Mouse (Mus musculus): Measurements from ENCODE around the gene Rnf185.
A peak's percentile ranks its signal among the peaks of the same experiment; 100 is the strongest.

Rnf185 gene

DNA sequence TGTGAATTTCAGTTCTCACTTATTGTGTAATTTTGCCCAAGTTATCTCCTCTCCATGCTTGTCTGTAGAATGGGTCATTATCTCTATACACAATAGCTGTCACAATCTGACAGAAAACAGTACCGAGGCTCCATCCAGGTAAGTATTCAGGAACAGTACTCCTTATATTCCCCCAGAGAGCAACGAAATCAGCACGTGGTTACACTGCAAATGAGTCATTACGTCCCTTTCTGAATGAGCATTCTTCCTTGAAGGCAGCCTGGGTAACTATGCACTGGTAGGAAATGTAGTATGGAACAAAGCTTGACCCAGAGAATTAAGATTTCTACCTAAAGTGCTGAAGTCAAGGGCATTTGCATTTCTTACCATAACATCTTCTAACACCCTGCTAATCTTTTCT lies 9.5 kb downstream of the Rnf185 start:
- no peak for DNase-seq

DNA sequence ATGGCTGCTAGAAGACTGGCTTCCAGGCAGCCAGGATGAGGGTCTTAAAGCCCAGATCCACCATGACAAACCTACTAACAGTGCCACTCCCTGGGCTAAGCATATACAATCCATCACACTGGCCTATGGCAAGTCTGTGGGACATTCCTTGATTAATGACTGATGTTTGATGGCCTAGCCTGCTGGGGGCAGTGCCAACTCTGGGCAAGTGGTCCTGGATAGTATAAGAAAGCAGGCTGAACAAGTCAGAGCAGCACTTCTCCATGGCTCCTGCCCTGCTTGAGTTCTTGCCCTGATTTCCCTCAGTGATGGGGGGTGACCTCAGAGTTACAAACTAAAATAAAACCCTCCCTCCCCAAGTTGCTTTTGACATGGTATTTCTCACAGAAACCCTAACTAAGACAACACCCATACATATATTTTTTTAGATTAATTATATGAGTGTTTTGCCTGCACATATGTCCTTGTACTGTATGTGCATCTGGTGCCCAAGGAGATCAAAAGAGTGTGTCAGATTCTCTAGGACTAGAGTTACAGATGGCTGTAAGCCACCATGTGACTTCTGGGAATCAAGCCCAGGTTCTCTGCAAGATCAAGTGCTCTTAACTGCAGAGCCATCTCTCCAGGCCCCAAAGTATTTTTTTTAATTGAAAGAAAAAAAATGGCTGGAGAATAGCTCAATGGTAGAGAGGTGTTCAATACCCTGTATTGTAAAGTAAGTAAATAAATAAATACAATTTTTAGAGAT lies 10.3 kb downstream of the Rnf185 start:
- DNase-seq, result no peak

GRCm38 (mm10) chr11:3437621-3438020 lies 14.5 kb downstream of the Rnf185 start:
- DNase-seq, result no peak

- no peak for DNase-seq
These were observed 18.4 kb downstream of the Rnf185 start for GRCm38 (mm10) chr11:3433809-3434208.

- DNase-seq, result no peak
These were observed 20.1 kb downstream of the Rnf185 start for GRCm38 (mm10) chr11:3431976-3432603.

DNA sequence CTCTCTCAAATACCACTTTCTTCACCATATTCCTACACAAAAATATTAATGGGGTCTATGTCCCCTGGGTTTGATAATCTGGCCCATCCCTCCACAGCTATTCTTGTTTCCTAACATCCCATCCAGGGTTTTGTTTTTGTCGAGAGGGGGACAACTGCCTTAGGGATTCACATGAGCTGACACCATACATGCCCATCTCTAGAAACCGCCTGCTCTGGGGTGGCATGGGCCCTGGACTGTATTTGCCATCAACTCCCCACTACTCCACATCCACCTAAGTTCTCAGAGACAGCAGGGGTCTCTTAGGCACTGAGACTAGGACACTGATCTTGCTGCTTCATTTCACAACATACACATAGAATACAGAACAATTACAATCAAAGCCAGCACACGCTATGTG lies 20.6 kb downstream of the Rnf185 start:
- no peak for DNase-seq

- no peak for DNase-seq
These were observed 23.5 kb downstream of the Rnf185 start for GRCm38 (mm10) chr11:3428632-3429031.

DNA sequence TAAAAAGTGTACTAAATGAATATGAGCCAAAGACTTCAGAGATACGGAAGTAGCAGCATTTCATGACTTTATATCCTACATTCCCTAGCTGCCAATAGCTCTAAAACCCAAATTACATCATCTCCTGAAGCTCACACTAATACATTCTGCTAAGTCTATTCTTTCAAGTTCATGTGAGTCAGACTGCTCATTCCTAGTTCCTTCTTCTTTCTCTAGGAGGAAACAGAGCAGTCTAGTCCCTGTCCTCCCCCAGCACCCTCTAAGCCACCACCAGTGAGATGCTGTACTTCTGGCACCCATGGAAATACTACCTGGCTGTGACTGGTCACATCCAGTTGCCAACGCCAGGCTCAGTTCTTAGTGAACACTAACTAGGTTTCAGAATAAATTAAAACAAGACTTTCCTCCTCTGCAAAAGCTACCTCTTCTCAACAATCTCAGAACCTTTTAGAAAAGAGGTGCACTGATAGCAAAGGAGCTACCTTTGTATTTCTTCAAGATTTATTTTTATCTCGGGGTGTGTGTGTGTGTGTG lies 24.4 kb downstream of the Rnf185 start:
- DNase-seq, result no peak

- no peak for DNase-seq
These were observed 29.9 kb downstream of the Rnf185 start for GRCm38 (mm10) chr11:3422242-3422641.

DNA sequence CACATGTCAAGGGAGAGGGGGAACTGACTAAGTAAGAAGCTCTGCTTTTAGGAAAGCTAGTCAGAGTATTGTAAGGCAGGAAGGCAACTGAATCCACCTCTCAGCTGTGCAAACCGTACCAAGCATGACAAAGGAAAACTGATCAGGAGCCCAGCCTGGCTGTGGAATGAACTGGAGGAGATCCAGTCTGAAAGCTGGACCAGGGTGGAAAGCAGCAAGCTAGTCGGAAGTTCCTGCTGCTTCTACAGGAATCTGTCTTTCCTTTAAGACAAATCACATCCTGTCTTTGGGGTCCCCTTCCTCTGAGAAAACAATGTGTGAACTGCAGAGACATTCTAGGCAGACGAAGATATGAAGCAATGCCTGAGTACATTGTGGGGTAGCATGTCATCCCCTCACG lies 33.4 kb downstream of the Rnf185 start:
- DNase-seq, result no peak

DNA sequence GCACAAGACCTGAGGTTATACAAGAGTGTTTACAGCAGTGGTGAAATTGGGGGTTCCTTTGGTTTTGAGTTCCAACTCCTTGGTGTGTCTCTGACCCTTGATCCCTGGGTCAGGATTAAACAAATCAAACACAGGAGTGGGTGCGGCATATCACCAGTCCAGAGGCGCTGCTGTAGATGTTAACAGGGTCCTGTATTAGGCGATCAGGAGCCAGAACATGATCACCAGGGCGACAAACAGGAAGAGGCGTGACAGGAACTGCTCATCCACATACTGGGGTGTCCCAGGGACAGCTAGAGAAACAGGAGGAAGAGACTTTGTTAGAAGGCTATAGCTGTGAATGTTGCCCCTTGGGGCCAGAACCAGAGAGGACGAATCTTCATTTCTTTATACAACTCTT lies 34.4 kb downstream of the Rnf185 start:
- DNase-seq, result no peak

DNA sequence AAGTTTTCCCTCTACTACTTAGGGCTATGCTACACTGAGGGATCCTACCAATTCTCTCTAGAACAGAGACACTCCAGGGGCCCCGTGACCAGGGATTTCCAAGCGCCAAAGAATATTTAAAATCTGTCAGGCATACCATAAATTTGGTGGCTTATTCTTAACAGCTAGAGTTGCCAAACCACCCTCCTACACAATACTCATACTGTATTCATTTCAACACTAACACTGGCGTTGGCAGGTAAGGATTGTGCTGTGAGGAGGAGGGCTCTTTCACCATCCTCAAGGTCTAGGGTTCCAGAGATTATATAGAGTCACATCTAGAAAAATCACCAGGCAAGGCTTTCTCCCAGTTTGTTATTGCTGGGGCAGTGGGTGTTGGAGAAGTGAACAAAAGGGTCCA lies 35.8 kb downstream of the Rnf185 start:
- DNase-seq, result no peak

GRCm38 (mm10) chr11:3412111-3412510 lies 40.1 kb downstream of the Rnf185 start:
- DNase-seq, result no peak

DNA sequence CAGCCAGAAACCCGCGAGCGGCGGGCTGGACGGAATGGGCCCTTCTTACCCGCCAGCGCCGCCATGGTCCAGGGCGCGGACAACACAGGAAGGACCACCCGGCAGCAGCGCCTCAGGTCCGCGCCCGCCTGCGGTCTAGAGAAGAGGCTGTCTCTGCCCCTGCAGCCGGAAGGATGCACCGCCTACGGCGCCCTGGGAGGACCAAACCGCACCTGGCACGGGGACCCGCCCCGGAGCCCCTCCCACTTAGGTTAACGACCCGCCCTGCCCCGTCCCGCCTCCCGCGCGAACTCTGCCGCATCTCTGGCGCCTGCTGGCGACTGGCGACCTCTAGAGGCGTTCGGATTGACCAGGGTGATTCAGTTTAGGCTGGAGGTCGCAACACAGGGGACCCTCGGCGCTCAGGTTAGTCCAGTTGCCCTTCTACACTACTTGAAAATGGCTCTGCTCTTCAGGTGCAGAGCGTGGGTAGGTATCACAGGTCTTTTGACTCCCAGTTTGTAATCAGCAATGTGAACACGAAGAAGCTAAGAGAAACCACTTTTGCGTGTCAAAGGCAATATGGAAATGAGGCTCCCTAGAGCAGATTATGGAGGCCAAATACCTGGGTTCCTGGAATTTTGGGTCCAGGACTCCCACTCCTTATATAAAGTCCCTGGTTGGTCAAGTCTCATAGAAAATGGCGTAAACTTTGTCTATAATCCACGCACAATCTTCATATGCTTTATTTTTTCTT lies 43.0 kb downstream of the Rnf185 start, which contains the start of gene Limk2:
TSS of gene Limk2 (minus strand) at position 193 of the 736 bp plus-strand sequence.
- peak; percentile 84 for DNase-seq

DNA sequence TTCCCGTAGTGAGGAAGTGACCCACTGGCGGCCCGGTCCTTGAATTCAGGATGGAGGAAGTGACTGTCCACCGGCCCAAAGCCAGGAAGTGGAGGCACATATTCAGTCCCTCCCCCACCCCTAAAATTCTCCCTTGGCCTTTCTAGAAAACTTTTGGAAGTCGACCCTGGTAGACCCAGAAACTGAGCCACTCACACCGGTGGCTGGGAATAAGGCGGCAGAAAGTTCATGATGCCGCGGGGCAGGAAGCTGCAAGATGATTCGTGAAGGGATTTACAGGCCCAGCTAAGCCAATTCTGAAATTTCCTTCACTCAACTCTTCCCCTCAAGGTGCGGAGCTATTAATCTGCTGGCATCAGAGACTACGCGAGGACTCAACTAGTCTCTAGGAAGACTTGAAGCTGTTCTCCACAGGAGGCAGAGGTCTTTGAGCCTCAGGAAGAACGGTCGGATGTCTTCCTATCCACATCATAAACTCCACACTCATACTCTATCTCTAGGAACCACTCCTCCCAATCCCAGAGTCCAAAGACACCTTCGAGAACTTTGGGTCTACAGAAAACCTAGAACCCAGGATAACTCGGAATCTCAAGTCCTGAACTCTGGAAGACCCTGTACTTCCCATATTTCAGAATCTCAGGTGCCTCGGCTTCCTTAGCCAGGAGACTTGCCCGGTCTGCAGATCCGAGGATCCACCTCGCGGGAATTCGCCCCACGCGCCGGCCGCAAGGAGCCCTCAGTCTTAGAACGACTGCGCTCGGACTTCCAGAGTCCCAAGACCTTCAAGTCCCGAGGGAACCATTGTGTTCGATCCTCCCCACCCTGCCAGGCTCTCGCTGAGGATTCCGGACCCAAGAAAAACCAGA lies 43.8 kb downstream of the Rnf185 start:
- no peak for DNase-seq

DNA sequence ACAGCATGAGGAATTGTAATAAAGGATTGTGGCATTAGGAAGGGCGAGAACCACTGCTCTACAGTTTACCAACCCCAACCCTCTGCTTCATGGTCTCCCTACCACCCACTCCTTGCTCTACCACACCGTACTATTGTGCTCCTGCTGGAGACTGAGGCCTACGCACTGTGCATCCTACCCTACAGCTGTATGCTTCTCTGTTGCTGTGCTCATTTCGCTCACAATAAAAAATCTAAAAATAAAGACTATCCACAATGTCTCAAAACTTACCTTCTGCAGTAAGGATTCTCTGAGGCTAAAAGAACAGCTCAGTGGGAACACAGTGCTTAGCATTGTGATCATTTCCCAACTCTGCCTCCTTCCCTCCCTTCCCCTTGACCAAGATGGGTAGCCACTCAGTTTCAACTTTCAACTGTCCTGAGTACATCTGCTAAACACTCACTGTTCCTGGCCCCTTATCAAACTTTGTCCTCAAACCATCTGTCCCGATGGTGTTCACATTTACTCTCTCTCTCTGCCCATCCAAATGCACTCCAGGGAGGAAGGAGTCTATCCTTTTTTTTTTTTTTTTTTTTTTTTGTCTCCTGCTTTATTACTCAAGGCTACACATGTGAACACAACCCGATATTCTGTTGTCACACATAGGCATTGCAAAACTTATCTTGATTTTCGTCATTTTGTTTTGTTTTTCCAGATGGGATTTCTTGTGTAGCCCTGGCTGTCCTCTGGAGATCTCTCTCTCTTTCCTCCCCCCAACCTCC lies 47.7 kb downstream of the Rnf185 start:
- DNase-seq, result peak; percentile 17

DNA sequence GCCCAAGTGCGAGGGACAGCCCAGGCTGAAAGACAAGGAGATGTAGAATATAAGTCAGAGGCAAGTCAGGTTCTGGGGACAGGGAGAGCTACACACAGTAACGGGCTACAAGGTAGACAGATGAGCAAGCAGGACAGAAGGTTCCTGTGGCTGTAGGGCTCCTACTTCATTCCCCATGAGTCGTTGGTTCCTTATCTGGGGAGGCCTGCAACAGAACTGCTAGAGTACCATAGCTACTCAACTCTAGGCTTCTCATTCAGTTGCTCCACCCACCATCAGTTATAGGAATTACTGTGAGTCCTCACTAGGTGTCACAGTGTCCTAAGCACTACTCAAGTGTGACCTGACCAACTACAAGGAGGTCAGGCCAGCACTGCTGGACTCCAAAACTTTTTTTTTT lies 49.1 kb downstream of the Rnf185 start:
- DNase-seq, result no peak

GRCm38 (mm10) chr11:3398318-3398717 lies 53.8 kb downstream of the Rnf185 start:
- no peak for DNase-seq

DNA sequence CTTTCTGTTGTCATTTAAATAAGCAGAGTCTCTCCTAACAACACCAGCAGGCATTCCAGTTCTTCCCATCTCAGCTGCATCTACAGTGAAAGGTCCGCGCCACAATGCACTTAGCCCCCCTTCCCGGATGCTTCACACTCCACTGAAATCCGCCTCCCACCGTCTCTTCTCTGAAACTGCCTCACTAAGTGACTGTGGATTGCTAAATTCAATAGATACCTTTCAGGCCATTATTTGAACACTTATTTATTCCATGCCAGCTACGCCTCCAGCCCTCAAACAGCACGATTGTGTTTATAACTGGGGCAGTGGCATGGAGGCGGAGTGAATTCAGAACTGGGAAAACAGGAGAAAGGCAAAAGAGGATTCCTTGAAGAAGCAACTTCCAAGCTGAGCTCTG lies 55.6 kb downstream of the Rnf185 start:
- no peak for DNase-seq

GRCm38 (mm10) chr11:3396091-3396490 lies 56.1 kb downstream of the Rnf185 start:
- no peak for DNase-seq

- DNase-seq, result no peak
These were observed 57.6 kb downstream of the Rnf185 start for GRCm38 (mm10) chr11:3394520-3394919.

DNA sequence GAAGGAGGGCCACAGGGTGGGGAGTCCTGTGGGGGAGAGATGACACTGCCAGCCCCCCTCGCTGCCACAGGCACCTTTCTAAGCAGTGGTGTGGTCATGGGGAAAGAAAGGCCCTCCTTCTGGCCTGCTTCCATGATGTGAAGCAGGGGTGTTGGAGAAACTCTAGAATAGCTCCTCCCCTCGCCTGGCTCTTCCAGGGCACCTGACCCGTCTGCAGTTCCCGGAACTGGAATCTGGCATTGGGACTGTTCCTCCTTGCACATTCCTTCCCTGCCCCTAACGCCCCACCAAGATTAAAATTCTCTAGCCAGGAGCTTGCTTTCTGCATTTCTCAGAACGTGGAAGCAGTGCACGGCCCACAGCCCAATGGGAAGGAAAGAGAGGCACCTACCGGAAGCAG lies 59.6 kb downstream of the Rnf185 start:
- DNase-seq, result no peak

Data from right cerebral cortex, postnatal 25 days (tissue).